Mouse (Mus musculus): ENCODE data around the gene Pinlyp. TPM values are rescaled to one million over a fixed set of nuclear protein-coding genes. Genes with fewer than 3 reads are reported as not detected.

Pinlyp gene
- polyA plus RNA-seq, 1 experiment: not detected

GRCm38 (mm10) chr7:24533806-24534205 is 12.1 kb downstream of the Pinlyp start:
- H3K27me3 ChIP-seq (replicated peaks; ENCODE audit: control insufficient read depth, insufficient read depth, low read length): no peaks in the 10 kb centered on the region
- no peak overlapping the region for H3K27ac ChIP-seq (ENCODE audit: insufficient read depth, low read depth, low read length)
- H3K4me3 ChIP-seq (ENCODE audit: insufficient read depth, low read depth, low read length): no peak overlapping the region
- no peaks in the 10 kb centered on the region; the same call in none of the 2 replicates for H3K36me3 ChIP-seq (ENCODE audit: control insufficient read depth, insufficient read depth, low read length)
- no peak for DNase-seq
- H3K4me1 ChIP-seq (ENCODE audit: control insufficient read depth, insufficient read depth, low read length): peaks cover 8% of the 10 kb centered on the region
- WGBS: 75% methylated on average over 42 of the region's 42 CpGs
- TF ChIP-seq POLR2A (IDR thresholded peaks at IDR 0.05; ENCODE audit: low read depth, low read length) (no peak), CTCF (conservative IDR thresholded peaks at IDR 0.05; ENCODE audit: insufficient read depth, insufficient read length, low read depth, low read length) (no peak)

GRCm38 (mm10) chr7:24533031-24533571 is 12.8 kb downstream of the Pinlyp start:
- no peak for DNase-seq
- WGBS: 90% methylated on average over 28 of the region's 28 CpGs
- H3K4me1 ChIP-seq (ENCODE audit: control insufficient read depth, insufficient read depth, low read length): peaks cover 8% of the 10 kb centered on the region
- no peak overlapping the region for H3K27ac ChIP-seq (ENCODE audit: insufficient read depth, low read depth, low read length)
- no peak for TF ChIP-seq CTCF (conservative IDR thresholded peaks at IDR 0.05; ENCODE audit: insufficient read depth, insufficient read length, low read depth, low read length)
- TF ChIP-seq POLR2A (IDR thresholded peaks at IDR 0.05; ENCODE audit: low read depth, low read length): no peak
- no peaks in the 10 kb centered on the region; the same call in none of the 2 replicates for H3K36me3 ChIP-seq (ENCODE audit: control insufficient read depth, insufficient read depth, low read length)
- no peak overlapping the region for H3K4me3 ChIP-seq (ENCODE audit: insufficient read depth, low read depth, low read length)
- H3K27me3 ChIP-seq (replicated peaks; ENCODE audit: control insufficient read depth, insufficient read depth, low read length): no peaks in the 10 kb centered on the region

GRCm38 (mm10) chr7:24531211-24531971 is 14.5 kb downstream of the Pinlyp start:
- Histone ChIP-seq H3K27ac (ENCODE audit: insufficient read depth, low read depth, low read length) (peak overlapping the region; percentile 47), H3K27me3 (replicated peaks; ENCODE audit: control insufficient read depth, insufficient read depth, low read length) (no peaks in the 10 kb centered on the region), H3K36me3 (ENCODE audit: control insufficient read depth, insufficient read depth, low read length) (no peaks in the 10 kb centered on the region; the same call in none of the 2 replicates), H3K4me3 (ENCODE audit: insufficient read depth, low read depth, low read length) (peak overlapping the region; percentile 56), H3K4me1 (ENCODE audit: control insufficient read depth, insufficient read depth, low read length) (peaks cover 6% of the 10 kb centered on the region)
- 1% methylated on average over 43 of the region's 43 CpGs for WGBS
- peak; percentile 82 for DNase-seq
- TF ChIP-seq POLR2A (IDR thresholded peaks at IDR 0.05; ENCODE audit: low read depth, low read length) (no peak), CTCF (conservative IDR thresholded peaks at IDR 0.05; ENCODE audit: insufficient read depth, insufficient read length, low read depth, low read length) (peak; percentile 82)

DNA sequence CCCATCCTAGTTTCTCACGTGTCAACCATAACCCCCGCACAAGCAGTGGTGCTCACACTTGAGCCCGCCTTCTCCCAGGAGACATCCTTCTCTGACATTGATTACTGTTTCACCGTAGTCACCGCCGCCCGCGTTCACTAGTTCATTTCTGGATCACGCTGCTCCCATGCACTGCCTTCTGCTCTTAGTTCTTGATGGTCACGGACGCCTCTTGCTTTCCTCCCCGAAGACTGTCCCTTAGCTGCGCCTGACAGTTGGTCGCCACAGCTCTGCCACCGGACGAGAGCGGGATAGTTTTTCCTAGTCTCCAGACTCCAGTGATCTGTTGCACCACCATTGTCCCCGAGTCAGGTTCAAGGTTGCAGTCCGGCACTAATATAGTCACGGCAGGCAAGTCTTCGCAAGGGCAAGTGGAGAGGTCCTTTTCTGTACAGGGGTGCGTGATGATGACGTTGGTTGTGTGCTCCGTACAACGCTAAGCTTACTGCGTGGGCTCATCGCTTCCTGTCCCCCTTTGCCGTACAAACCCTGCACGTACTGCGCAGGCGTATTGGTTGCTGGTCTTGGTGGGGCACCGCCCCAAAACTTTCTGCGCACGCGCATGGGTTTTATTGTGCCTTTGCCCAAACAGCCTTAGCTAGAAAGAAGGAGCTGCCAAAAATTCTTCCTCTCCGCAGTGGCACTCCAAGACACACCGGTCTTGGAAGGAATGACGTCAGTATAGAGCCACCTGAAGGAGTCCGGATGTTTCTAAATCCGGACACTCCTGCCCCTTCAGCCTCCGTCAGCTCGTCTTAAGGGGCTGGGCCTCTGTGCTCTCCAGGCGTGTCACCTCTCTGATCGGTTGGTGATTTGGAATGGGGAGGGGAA is 15.6 kb downstream of the Pinlyp start, which contains the start of gene Irgq:
TSS of gene Irgq (plus strand) at position 628 of the 870 bp plus-strand sequence.
- WGBS: under 1% methylated on average over 44 of the region's 44 CpGs
- Histone ChIP-seq H3K27me3 (replicated peaks; ENCODE audit: control insufficient read depth, insufficient read depth, low read length) (no peaks in the 10 kb centered on the region), H3K27ac (ENCODE audit: insufficient read depth, low read depth, low read length) (peak within 1 kb of the TSS; percentile 95), H3K36me3 (ENCODE audit: control insufficient read depth, insufficient read depth, low read length) (no peaks in the 10 kb centered on the region; the same call in none of the 2 replicates), H3K4me1 (ENCODE audit: control insufficient read depth, insufficient read depth, low read length) (peaks cover 6% of the 10 kb centered on the region), H3K4me3 (ENCODE audit: insufficient read depth, low read depth, low read length) (peak within 1 kb of the TSS; percentile 79)
- peak; percentile 99 for DNase-seq
- no peak for TF ChIP-seq CTCF (conservative IDR thresholded peaks at IDR 0.05; ENCODE audit: insufficient read depth, insufficient read length, low read depth, low read length)
- peak; percentile 49 for TF ChIP-seq POLR2A (IDR thresholded peaks at IDR 0.05; ENCODE audit: low read depth, low read length)

- H3K27me3 ChIP-seq (replicated peaks; ENCODE audit: control insufficient read depth, insufficient read depth, low read length): no peaks in the 10 kb centered on the region
- peak overlapping the region; percentile 95 for H3K27ac ChIP-seq (ENCODE audit: insufficient read depth, low read depth, low read length)
- no peaks in the 10 kb centered on the region; the same call in none of the 2 replicates for H3K36me3 ChIP-seq (ENCODE audit: control insufficient read depth, insufficient read depth, low read length)
- 41% methylated on average over 11 of the region's 11 CpGs for WGBS
- H3K4me3 ChIP-seq (ENCODE audit: insufficient read depth, low read depth, low read length): peak overlapping the region; percentile 79
- TF ChIP-seq POLR2A (IDR thresholded peaks at IDR 0.05; ENCODE audit: low read depth, low read length) (no peak), CTCF (conservative IDR thresholded peaks at IDR 0.05; ENCODE audit: insufficient read depth, insufficient read length, low read depth, low read length) (no peak)
- no peak for DNase-seq
- H3K4me1 ChIP-seq (ENCODE audit: control insufficient read depth, insufficient read depth, low read length): peaks cover 6% of the 10 kb centered on the region
Measured at GRCm38 (mm10) chr7:24529580-24529979, 16.3 kb downstream of the Pinlyp start.

DNA sequence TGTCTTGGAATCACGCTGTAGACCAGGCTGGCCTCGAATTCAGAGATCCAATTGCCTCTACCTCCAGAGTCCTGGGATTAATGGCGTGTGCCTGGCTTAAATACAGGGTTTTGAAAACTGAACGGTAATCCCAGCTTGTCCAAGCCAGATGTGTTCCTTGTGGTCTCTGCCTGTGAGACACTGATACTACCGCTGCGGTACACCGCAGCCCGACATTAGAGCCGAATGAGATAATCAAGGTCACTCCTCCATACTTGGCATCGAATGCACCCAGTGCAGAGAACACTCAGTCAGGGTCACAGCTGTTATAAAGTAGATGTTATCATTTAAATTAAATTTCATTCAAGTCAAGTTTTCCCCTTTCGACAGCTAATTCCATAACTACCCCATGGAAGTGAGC is 17.1 kb downstream of the Pinlyp start:
- no peak for TF ChIP-seq CTCF (conservative IDR thresholded peaks at IDR 0.05; ENCODE audit: insufficient read depth, insufficient read length, low read depth, low read length)
- no peak for TF ChIP-seq POLR2A (IDR thresholded peaks at IDR 0.05; ENCODE audit: low read depth, low read length)
- WGBS: 82% methylated on average over 11 of the region's 11 CpGs
- Histone ChIP-seq H3K36me3 (ENCODE audit: control insufficient read depth, insufficient read depth, low read length) (no peaks in the 10 kb centered on the region; the same call in none of the 2 replicates), H3K27me3 (replicated peaks; ENCODE audit: control insufficient read depth, insufficient read depth, low read length) (no peaks in the 10 kb centered on the region), H3K4me3 (ENCODE audit: insufficient read depth, low read depth, low read length) (no peak overlapping the region), H3K4me1 (ENCODE audit: control insufficient read depth, insufficient read depth, low read length) (peaks cover 6% of the 10 kb centered on the region), H3K27ac (ENCODE audit: insufficient read depth, low read depth, low read length) (no peak overlapping the region)
- no peak for DNase-seq

Data from kidney, adult 2 months (tissue).